Mouse (Mus musculus) MEL (cell line): ENCODE measurements around the gene Nsg2. TPM values are rescaled to one million over a fixed set of nuclear protein-coding genes. Genes with fewer than 3 reads are reported as not detected.

Source experiments
- DNase-seq: peaks from one replicate; pipeline ENCODE4 v3.0.0; 2011; ENCODE audit warnings: low read depth, low spot score
- H3K27ac ChIP-seq: 2 replicates; pipeline ENCODE4 v1.5.1; 2012; ENCODE audit warnings: low read depth, mild to moderate bottlenecking, control low read depth, low read length, moderate library complexity; ENCODE audit not compliant: control insufficient read depth
- H3K27me3 ChIP-seq, 2 experiments: fragments of 150-350 bp in 1 of 2; sonication (generic) in 1 of 2; 2 replicates each; pipeline ENCODE4 v1.6.1; 2012; ENCODE audit warnings: low read length in 2 of 2, mild to moderate bottlenecking in 2 of 2, improper control_type of control experiment in 1 of 2, moderate library complexity in 1 of 2; ENCODE audit not compliant: insufficient read depth in 2 of 2, control insufficient read depth in 1 of 2
- H3K36me3 ChIP-seq, 2 experiments: 2 replicates each; pipeline ENCODE4 v1.6.1; 2012 to 2014; ENCODE audit warnings: low read length in 2 of 2, improper control_type of control experiment in 1 of 2, inconsistent platforms in 1 of 2, mild to moderate bottlenecking in 1 of 2; ENCODE audit not compliant: insufficient read depth in 2 of 2, control insufficient read depth in 1 of 2
- H3K4me1 ChIP-seq, 2 experiments: fragments of 150-350 bp in 1 of 2; sonication (generic) in 1 of 2; 2 replicates each; pipeline ENCODE4 v1.6.1; 2012; ENCODE audit warnings: low read length in 2 of 2, improper control_type of control experiment in 1 of 2, mild to moderate bottlenecking in 1 of 2; ENCODE audit not compliant: insufficient read depth in 2 of 2, control insufficient read depth in 1 of 2
- H3K4me3 ChIP-seq, 2 experiments: fragments of 150-350 bp in 1 of 2; sonication (generic) in 1 of 2; 2 replicates each; pipeline ENCODE4 v1.5.1; 2012; ENCODE audit warnings: low read depth in 2 of 2, low read length in 2 of 2, mild to moderate bottlenecking in 2 of 2, moderate library complexity in 2 of 2, control low read depth in 1 of 2, improper control_type of control experiment in 1 of 2; ENCODE audit not compliant: control insufficient read depth in 1 of 2, insufficient read depth in 1 of 2
- H3K79me2 ChIP-seq: 2 replicates; pipeline ENCODE4 v1.6.1; 2012; ENCODE audit warnings: mild to moderate bottlenecking, low read length, moderate library complexity; ENCODE audit not compliant: control insufficient read depth, poor library complexity, insufficient read depth
- H3K9ac ChIP-seq: 2 replicates; pipeline ENCODE4 v1.6.1; 2012; ENCODE audit warnings: low read depth, mild to moderate bottlenecking, control low read depth, low read length, moderate library complexity; ENCODE audit not compliant: control insufficient read depth, poor library complexity, severe bottlenecking
- H3K9me3 ChIP-seq: fragments of 150-350 bp; sonication (generic); replicated peaks from 2 replicates; pipeline ENCODE4 v1.6.1; 2012; ENCODE audit warnings: mild to moderate bottlenecking, low read length, improper control_type of control experiment, moderate library complexity; ENCODE audit not compliant: insufficient read depth
- BHLHE40 ChIP-seq: IDR thresholded peaks from 2 replicates; pipeline ENCODE4 v1.6.1; 2012; ENCODE audit warnings: low read depth, mild to moderate bottlenecking, inconsistent platforms, low read length, improper control_type of control experiment, borderline replicate concordance
- CTCF ChIP-seq, 3 experiments: IDR thresholded peaks in 2 of 3; conservative IDR thresholded peaks in 1 of 3; 2 replicates each; pipeline ENCODE4 v1.5.1; 2011 to 2012; ENCODE audit warnings: low read length in 3 of 3, low read depth in 2 of 3, mild to moderate bottlenecking in 2 of 3, improper control_type of control experiment in 1 of 3, inconsistent platforms in 1 of 3, mixed read lengths in 1 of 3, moderate library complexity in 1 of 3; ENCODE audit not compliant: control insufficient read depth in 1 of 3, insufficient read depth in 1 of 3, poor library complexity in 1 of 3, severe bottlenecking in 1 of 3
- EP300 ChIP-seq, 2 experiments: IDR thresholded peaks; 2 replicates each; pipeline ENCODE4 v1.6.1; 2011; ENCODE audit warnings: improper control_type of control experiment in 2 of 2, low read length in 2 of 2, low read depth in 1 of 2, mild to moderate bottlenecking in 1 of 2
- ETS1 ChIP-seq: IDR thresholded peaks from 2 replicates; pipeline ENCODE4 v1.6.1; 2012; ENCODE audit warnings: low read depth, mild to moderate bottlenecking, inconsistent platforms, low read length, improper control_type of control experiment, moderate library complexity
- HCFC1 ChIP-seq: IDR thresholded peaks from 2 replicates; pipeline ENCODE4 v1.6.1; 2012; ENCODE audit warnings: low read depth, mild to moderate bottlenecking, inconsistent platforms, low read length, improper control_type of control experiment, moderate library complexity
- JUND ChIP-seq: IDR thresholded peaks from 2 replicates; pipeline ENCODE4 v1.6.1; 2011; ENCODE audit warnings: low read depth, mild to moderate bottlenecking, improper control_type of control experiment, low read length
- KAT2A ChIP-seq: conservative IDR thresholded peaks from 2 replicates; pipeline ENCODE4 v1.6.1; 2012; ENCODE audit warnings: low read depth, low read length, improper control_type of control experiment, inconsistent platforms
- MAFK ChIP-seq: IDR thresholded peaks from 2 replicates; pipeline ENCODE4 v1.6.1; 2011; ENCODE audit warnings: low read depth, mild to moderate bottlenecking, low read length, improper control_type of control experiment, borderline replicate concordance
- MAX ChIP-seq: IDR thresholded peaks from 2 replicates; pipeline ENCODE4 v1.6.1; 2011; ENCODE audit warnings: low read length, improper control_type of control experiment
- MYC ChIP-seq: IDR thresholded peaks from 2 replicates; pipeline ENCODE4 v1.6.1; 2011; ENCODE audit warnings: low read depth, mild to moderate bottlenecking, low read length, improper control_type of control experiment, moderate library complexity
- POLR2AphosphoS5 ChIP-seq: IDR thresholded peaks from 2 replicates; pipeline ENCODE4 v1.6.1; 2012; ENCODE audit warnings: low read depth, borderline replicate concordance, mild to moderate bottlenecking, inconsistent platforms, low read length, moderate library complexity, mixed read lengths
- RAD21 ChIP-seq: IDR thresholded peaks from 2 replicates; pipeline ENCODE4 v1.6.1; 2011; ENCODE audit warnings: mild to moderate bottlenecking, low read depth, low read length, improper control_type of control experiment
- SMC3 ChIP-seq: IDR thresholded peaks from 2 replicates; pipeline ENCODE4 v1.6.1; 2011; ENCODE audit warnings: low read depth, low read length, improper control_type of control experiment
- TCF12 ChIP-seq: IDR thresholded peaks from 2 replicates; pipeline ENCODE4 v1.6.1; 2014; ENCODE audit warnings: low read depth, mild to moderate bottlenecking, inconsistent platforms, low read length, improper control_type of control experiment, moderate library complexity
- UBTF ChIP-seq: IDR thresholded peaks from 2 replicates; pipeline ENCODE4 v1.6.1; 2012; ENCODE audit warnings: low read depth, mild to moderate bottlenecking, inconsistent platforms, low read length, improper control_type of control experiment, moderate library complexity, borderline replicate concordance; ENCODE audit not compliant: insufficient read depth
- USF2 ChIP-seq, 2 experiments: IDR thresholded peaks; 2 replicates each; pipeline ENCODE4 v1.6.1; 2011 to 2012; ENCODE audit warnings: improper control_type of control experiment in 2 of 2, low read length in 2 of 2, borderline replicate concordance in 1 of 2, inconsistent platforms in 1 of 2, low read depth in 1 of 2, mild to moderate bottlenecking in 1 of 2; ENCODE audit not compliant: insufficient read depth in 1 of 2
- ZC3H11A ChIP-seq: IDR thresholded peaks from 2 replicates; pipeline ENCODE4 v1.6.1; 2012; ENCODE audit warnings: low read depth, mild to moderate bottlenecking, inconsistent platforms, low read length, improper control_type of control experiment
- ZKSCAN1 ChIP-seq: IDR thresholded peaks from 2 replicates; pipeline ENCODE4 v1.6.1; 2012; ENCODE audit warnings: low read depth, mild to moderate bottlenecking, inconsistent platforms, low read length, improper control_type of control experiment, moderate library complexity
- polyA plus RNA-seq, 2 experiments: library from polyadenylated mRNA; stranded (reverse) in 1 of 2; unstranded in 1 of 2; fragments of >175 nt in 1 of 2; fragments of >200 nt in 1 of 2; gene quantifications; 2 replicates each; pipeline versions ENCODE4 v1.2.1 to v1.2.4; 2012; ENCODE audit warnings: low replicate concordance in 2 of 2, low read depth in 1 of 2; ENCODE audit not compliant: insufficient read length in 2 of 2, insufficient read depth in 1 of 2, missing spikeins in 1 of 2
- total RNA-seq: library from RNA; depleted of rRNA; stranded (reverse); fragments of 300-350 nt; gene quantifications from 2 replicates; pipeline ENCODE4 v1.2.3, GENCODE M21; 2012

Gene Nsg2
- total and polyA plus RNA-seq, 3 experiments = not detected

GRCm38 (mm10) chr11:32102976-32103375, 102.7 kb downstream of the Nsg2 start:
- Histone ChIP-seq H3K27ac (no peak overlapping the region), H3K4me3 (no peak overlapping the region), H3K27me3 (peaks cover 10 to 19% of the 10 kb centered on the region in 2 experiments), H3K9me3 (no peaks in the 10 kb centered on the region), H3K4me1 (0 out of 4 replicates have a peak, but pooled peaks cover 0 to 5% of the 10 kb centered on the region in 2 experiments), H3K36me3 (no peaks in the 10 kb centered on the region), H3K9ac (no peak overlapping the region), H3K79me2 (no peaks in the 10 kb centered on the region)
- TF ChIP-seq POLR2AphosphoS5 (no peak), MAX (no peak), BHLHE40 (no peak), MAFK (no peak), EP300 (IDR thresholded peaks at IDR 0.05; ENCODE audit: low read depth in 1 of 2, low read length in 2 of 2) (no peak), UBTF (no peak), JUND (no peak), TCF12 (no peak), MYC (no peak), HCFC1 (no peak), USF2 (IDR thresholded peaks at IDR 0.05; ENCODE audit: borderline replicate concordance in 1 of 2, insufficient read depth in 1 of 2, low read depth in 1 of 2, low read length in 2 of 2) (no peak)
- no peak for DNase-seq

- TF ChIP-seq CTCF (IDR thresholded peaks at IDR 0.05 in 2 of 3, conservative IDR thresholded peaks at IDR 0.05 in 1 of 3; ENCODE audit: control insufficient read depth in 1 of 3, insufficient read depth in 1 of 3, low read depth in 2 of 3, low read length in 3 of 3, poor library complexity in 1 of 3, severe bottlenecking in 1 of 3) = peak; percentile 19 to 57 (median 56)
- peak; percentile 55 for TF ChIP-seq SMC3
- TF ChIP-seq BHLHE40 = no peak
- TF ChIP-seq ZKSCAN1 = no peak
- TF ChIP-seq KAT2A = no peak
- TF ChIP-seq RAD21 = peak; percentile 27
- no peak for TF ChIP-seq MAX
- TF ChIP-seq ETS1 = no peak
- TF ChIP-seq ZC3H11A = no peak
- H3K4me1 ChIP-seq = 0 out of 4 replicates have a peak, but pooled peaks cover 0 to 5% of the 10 kb centered on the region in 2 experiments
- no peaks in the 10 kb centered on the region for H3K9me3 ChIP-seq
- no peak overlapping the region for H3K9ac ChIP-seq
- DNase-seq = peak; percentile 58
- peaks cover 8 to 10% of the 10 kb centered on the region in 2 experiments for H3K27me3 ChIP-seq
- H3K79me2 ChIP-seq = no peaks in the 10 kb centered on the region
- no peak overlapping the region for H3K27ac ChIP-seq
- H3K4me3 ChIP-seq = no peak overlapping the region
- no peaks in the 10 kb centered on the region for H3K36me3 ChIP-seq
These were observed 104.3 kb downstream of the Nsg2 start for GRCm38 (mm10) chr11:32104406-32105116.
